Mouse (Mus musculus) heart, postnatal 0 days (tissue): ENCODE data around the gene Thoc3.

ENCODE experiments used
- CTCF ChIP-seq: IDR thresholded peaks from 2 replicates; pipeline ENCODE4 v1.5.1; 2016; ENCODE audit warnings: antibody characterized with exemption, control low read depth, low read depth
- EP300 ChIP-seq: IDR thresholded peaks from 2 replicates; pipeline ENCODE4 v1.6.1; 2016; ENCODE audit warnings: antibody characterized with exemption, low read depth

DNA sequence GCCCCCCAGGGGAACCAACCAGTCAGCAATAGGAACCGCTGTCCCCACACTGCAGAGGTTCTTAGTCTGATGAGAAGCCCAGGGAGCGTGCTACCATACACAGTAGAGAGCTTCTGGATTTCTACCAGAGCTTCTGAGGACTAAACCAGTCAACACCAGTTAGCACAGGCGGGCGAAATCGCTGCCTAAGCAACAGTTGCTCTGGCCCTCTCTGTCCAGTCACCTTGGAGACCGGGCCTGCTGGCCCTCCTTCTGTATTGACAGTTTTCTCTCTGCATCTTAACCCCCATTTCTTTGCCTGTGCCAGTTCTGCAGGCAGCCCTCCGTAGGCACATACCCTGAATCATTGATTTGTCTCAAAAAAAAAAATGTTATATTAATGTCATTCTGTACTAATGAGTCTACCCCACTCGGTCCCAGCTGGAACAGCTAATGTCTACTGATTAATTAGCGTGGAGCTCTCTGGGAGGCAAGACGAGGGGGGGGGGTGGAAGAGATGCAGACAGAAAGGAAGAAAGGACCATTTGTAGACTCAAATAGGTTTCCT lies 49.8 kb downstream of the Thoc3 start:
- no peak for TF ChIP-seq CTCF
- TF ChIP-seq EP300 = no peak
